Mouse (Mus musculus) cerebellum, adult 2 months (tissue): Measurements from ENCODE around the gene Dync1li2.

Experiments
- CTCF ChIP-seq: fragments of 200-500 bp; IDR thresholded peaks from 2 replicates; pipeline ENCODE4 v1.5.1; 2011; ENCODE audit warnings: low read depth, mild to moderate bottlenecking, control low read depth, low read length, moderate library complexity, borderline replicate concordance; ENCODE audit not compliant: insufficient read depth
- POLR2A ChIP-seq: fragments of 200-500 bp; IDR thresholded peaks from 2 replicates; pipeline ENCODE4 v1.6.1; 2011; ENCODE audit warnings: low read length, control low read depth, borderline replicate concordance; ENCODE audit not compliant: insufficient read depth

DNA sequence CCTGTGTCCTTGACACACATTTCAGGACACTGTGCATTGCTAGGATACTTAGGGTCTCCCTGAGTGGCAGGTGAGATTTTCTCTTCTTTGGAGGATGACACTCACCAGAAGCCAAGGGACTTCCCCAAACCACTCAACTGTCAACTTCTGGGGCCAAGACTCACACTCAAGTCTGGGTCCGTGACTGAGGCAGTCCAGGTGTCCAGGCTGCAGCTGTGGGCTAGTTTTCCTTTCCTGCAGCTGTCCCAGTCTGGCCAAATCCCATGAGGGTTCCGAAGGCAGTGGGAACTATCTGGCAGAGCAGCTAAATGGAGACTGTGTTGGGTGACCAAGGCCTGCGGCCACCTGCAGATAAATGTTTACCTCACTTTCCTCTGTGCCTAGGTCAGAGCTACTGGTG is 30.9 kb downstream of the Dync1li2 start:
- TF ChIP-seq CTCF (no peak), POLR2A (no peak)
